Mouse (Mus musculus): Measurements from ENCODE around the gene Med12. TPM values are rescaled to one million over a fixed set of nuclear protein-coding genes. Genes with fewer than 3 reads are reported as not detected.

The Med12 gene
- polyA plus RNA-seq, 1 experiment from 2014 or later = 51.5 TPM

- Histone ChIP-seq H3K9ac (ENCODE audit: low read depth, low read length) (no peak within 1 kb of the TSS), H3K27ac (ENCODE audit: low read depth, low read length) (no peak within 1 kb of the TSS), H3K4me2 (replicated peaks; ENCODE audit: low read depth, low read length) (no peak within 1 kb of the TSS), H3K27me3 (ENCODE audit: control insufficient read depth, insufficient read depth, low read length) (no peaks in the 10 kb centered on the region; the same call in 1 of the 2 replicates), H3K36me3 (ENCODE audit: control insufficient read depth, insufficient read depth, low read length) (no peaks in the 10 kb centered on the region), H3K4me1 (ENCODE audit: control insufficient read depth, insufficient read depth, low read length) (0 out of 2 replicates have a peak, but pooled peaks cover 7% of the 10 kb centered on the region), H3K9me3 (ENCODE audit: control insufficient read depth, low read length) (no peaks in the 10 kb centered on the region), H3K4me3 (ENCODE audit: low read length) (no peak within 1 kb of the TSS)
- ATAC-seq (ENCODE audit: low FRiP score, low TSS enrichment) = no peak
- WGBS = 50% methylated on average over 5 of the region's 5 CpGs
Observed at GRCm38 (mm10) chrX:101268025-101268754, 5.6 kb upstream of the Med12 start, which contains the start of gene Il2rg. Il2rg (minus strand) TSS chrX:101268255.

DNA sequence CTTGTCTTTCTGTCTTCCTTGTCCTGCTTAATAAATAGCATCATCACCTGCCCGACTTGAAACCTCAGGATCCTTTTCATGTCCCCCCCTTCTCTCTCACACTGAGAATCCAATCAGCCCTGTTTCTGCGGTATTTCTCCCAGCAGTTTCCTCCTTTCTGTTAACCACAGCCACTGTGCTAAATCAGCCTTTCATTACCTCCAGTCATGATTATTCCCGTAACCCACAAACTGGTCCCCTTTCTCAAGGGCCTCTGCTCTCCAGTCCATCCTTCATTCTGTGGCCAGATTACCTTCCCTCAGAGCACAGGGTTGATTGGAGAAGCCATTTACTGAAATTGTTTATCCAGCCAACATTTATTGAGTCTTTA, 5.1 kb upstream of the Med12 start, which contains the start of gene Gm20489:
Gm20489 (minus strand) TSS at position 269 of the 370 bp plus-strand sequence.
- H3K36me3 ChIP-seq (ENCODE audit: control insufficient read depth, insufficient read depth, low read length) = no peaks in the 10 kb centered on the region
- H3K9ac ChIP-seq (ENCODE audit: low read depth, low read length) = no peak within 1 kb of the TSS
- 43% methylated on average over 3 of the region's 3 CpGs for WGBS
- no peak within 1 kb of the TSS for H3K4me3 ChIP-seq (ENCODE audit: low read length)
- no peak within 1 kb of the TSS for H3K4me2 ChIP-seq (replicated peaks; ENCODE audit: low read depth, low read length)
- 0 out of 2 replicates have a peak, but pooled peaks cover 7% of the 10 kb centered on the region for H3K4me1 ChIP-seq (ENCODE audit: control insufficient read depth, insufficient read depth, low read length)
- H3K27me3 ChIP-seq (ENCODE audit: control insufficient read depth, insufficient read depth, low read length) = no peaks in the 10 kb centered on the region; the same call in 1 of the 2 replicates
- H3K9me3 ChIP-seq (ENCODE audit: control insufficient read depth, low read length) = no peaks in the 10 kb centered on the region
- ATAC-seq (ENCODE audit: low FRiP score, low TSS enrichment) = no peak
- no peak within 1 kb of the TSS for H3K27ac ChIP-seq (ENCODE audit: low read depth, low read length)

- Histone ChIP-seq H3K27me3 (ENCODE audit: control insufficient read depth, insufficient read depth, low read length) (no peaks in the 10 kb centered on the region; the same call in 1 of the 2 replicates), H3K9ac (ENCODE audit: low read depth, low read length) (peak overlapping the region; percentile 62; the same call in 1 of the 2 replicates), H3K36me3 (ENCODE audit: control insufficient read depth, insufficient read depth, low read length) (peaks cover 11% of the 10 kb centered on the region; the same call in 1 of the 2 replicates), H3K4me2 (replicated peaks; ENCODE audit: low read depth, low read length) (peak overlapping the region; percentile 44; the same call in 1 of the 2 replicates), H3K4me1 (ENCODE audit: control insufficient read depth, insufficient read depth, low read length) (no peaks in the 10 kb centered on the region), H3K9me3 (ENCODE audit: control insufficient read depth, low read length) (no peaks in the 10 kb centered on the region), H3K4me3 (ENCODE audit: low read length) (peak overlapping the region; percentile 51; the same call in 1 of the 2 replicates), H3K27ac (ENCODE audit: low read depth, low read length) (peak overlapping the region; percentile 59)
- ATAC-seq (ENCODE audit: low FRiP score, low TSS enrichment) = no peak
- 34% methylated on average over 6 of the region's 6 CpGs for WGBS
Observed at GRCm38 (mm10) chrX:101273410-101273809, 420 bp upstream of the Med12 start.

DNA sequence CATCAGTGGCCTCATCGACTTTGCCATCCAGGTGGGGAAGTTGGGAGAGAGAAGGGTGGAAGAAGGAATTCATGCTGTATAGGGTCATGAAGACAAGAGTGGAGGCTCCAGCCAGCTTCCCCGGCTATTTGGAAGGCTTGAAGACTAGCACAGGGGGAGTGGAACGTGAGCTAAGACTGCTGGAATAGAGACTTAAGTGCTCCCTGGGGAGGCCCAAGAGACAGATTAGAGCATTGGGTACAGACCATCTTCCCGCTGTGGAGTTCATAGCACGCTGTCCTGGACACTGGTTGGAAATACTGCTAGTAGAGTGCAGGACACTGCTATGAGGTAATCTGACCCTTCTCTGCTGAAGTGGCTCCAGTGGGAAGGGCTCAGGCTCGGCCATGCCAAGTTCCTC, 9.0 kb downstream of the Med12 start:
- Histone ChIP-seq H3K27ac (ENCODE audit: low read depth, low read length) (no peak overlapping the region), H3K9me3 (ENCODE audit: control insufficient read depth, low read length) (no peaks in the 10 kb centered on the region), H3K9ac (ENCODE audit: low read depth, low read length) (no peak overlapping the region), H3K4me1 (ENCODE audit: control insufficient read depth, insufficient read depth, low read length) (no peaks in the 10 kb centered on the region), H3K27me3 (ENCODE audit: control insufficient read depth, insufficient read depth, low read length) (no peaks in the 10 kb centered on the region; the same call in 1 of the 2 replicates), H3K4me2 (replicated peaks; ENCODE audit: low read depth, low read length) (no peak overlapping the region), H3K4me3 (ENCODE audit: low read length) (no peak overlapping the region), H3K36me3 (ENCODE audit: control insufficient read depth, insufficient read depth, low read length) (peaks cover 43% of the 10 kb centered on the region)
- 70% methylated on average over 6 of the region's 6 CpGs for whole genome bisulfite sequencing
- ATAC-seq (ENCODE audit: low FRiP score, low TSS enrichment) = no peak

GRCm38 (mm10) chrX:101285534-101285933, 11.7 kb downstream of the Med12 start:
- Histone ChIP-seq H3K9me3 (ENCODE audit: control insufficient read depth, low read length) (no peaks in the 10 kb centered on the region), H3K9ac (ENCODE audit: low read depth, low read length) (no peak overlapping the region), H3K36me3 (ENCODE audit: control insufficient read depth, insufficient read depth, low read length) (peaks cover 50% of the 10 kb centered on the region), H3K4me2 (replicated peaks; ENCODE audit: low read depth, low read length) (no peak overlapping the region), H3K27me3 (ENCODE audit: control insufficient read depth, insufficient read depth, low read length) (no peaks in the 10 kb centered on the region; the same call in 1 of the 2 replicates), H3K27ac (ENCODE audit: low read depth, low read length) (no peak overlapping the region), H3K4me3 (ENCODE audit: low read length) (no peak overlapping the region), H3K4me1 (ENCODE audit: control insufficient read depth, insufficient read depth, low read length) (no peaks in the 10 kb centered on the region)
- WGBS = 31% methylated on average over 6 of the region's 6 CpGs
- ATAC-seq (ENCODE audit: low FRiP score, low TSS enrichment) = peak; percentile 52

GRCm38 (mm10) chrX:101285953-101286670, 12.3 kb downstream of the Med12 start:
- Histone ChIP-seq H3K4me2 (replicated peaks; ENCODE audit: low read depth, low read length) (no peak overlapping the region), H3K4me3 (ENCODE audit: low read length) (no peak overlapping the region), H3K9me3 (ENCODE audit: control insufficient read depth, low read length) (no peaks in the 10 kb centered on the region), H3K36me3 (ENCODE audit: control insufficient read depth, insufficient read depth, low read length) (peaks cover 46% of the 10 kb centered on the region), H3K9ac (ENCODE audit: low read depth, low read length) (no peak overlapping the region), H3K27ac (ENCODE audit: low read depth, low read length) (no peak overlapping the region), H3K4me1 (ENCODE audit: control insufficient read depth, insufficient read depth, low read length) (no peaks in the 10 kb centered on the region), H3K27me3 (ENCODE audit: control insufficient read depth, insufficient read depth, low read length) (no peaks in the 10 kb centered on the region; the same call in 1 of the 2 replicates)
- WGBS = 90% methylated on average over 14 of the region's 14 CpGs
- ATAC-seq (ENCODE audit: low FRiP score, low TSS enrichment) = no peak

GRCm38 (mm10) chrX:101287543-101287942, 13.7 kb downstream of the Med12 start:
- Histone ChIP-seq H3K27me3 (ENCODE audit: control insufficient read depth, insufficient read depth, low read length) (no peaks in the 10 kb centered on the region; the same call in 1 of the 2 replicates), H3K4me3 (ENCODE audit: low read length) (no peak overlapping the region), H3K4me1 (ENCODE audit: control insufficient read depth, insufficient read depth, low read length) (no peaks in the 10 kb centered on the region), H3K4me2 (replicated peaks; ENCODE audit: low read depth, low read length) (no peak overlapping the region), H3K9ac (ENCODE audit: low read depth, low read length) (no peak overlapping the region), H3K36me3 (ENCODE audit: control insufficient read depth, insufficient read depth, low read length) (peaks cover 45% of the 10 kb centered on the region), H3K9me3 (ENCODE audit: control insufficient read depth, low read length) (no peaks in the 10 kb centered on the region), H3K27ac (ENCODE audit: low read depth, low read length) (no peak overlapping the region)
- 87% methylated on average over 3 of the region's 3 CpGs for WGBS
- ATAC-seq (ENCODE audit: low FRiP score, low TSS enrichment) = no peak

DNA sequence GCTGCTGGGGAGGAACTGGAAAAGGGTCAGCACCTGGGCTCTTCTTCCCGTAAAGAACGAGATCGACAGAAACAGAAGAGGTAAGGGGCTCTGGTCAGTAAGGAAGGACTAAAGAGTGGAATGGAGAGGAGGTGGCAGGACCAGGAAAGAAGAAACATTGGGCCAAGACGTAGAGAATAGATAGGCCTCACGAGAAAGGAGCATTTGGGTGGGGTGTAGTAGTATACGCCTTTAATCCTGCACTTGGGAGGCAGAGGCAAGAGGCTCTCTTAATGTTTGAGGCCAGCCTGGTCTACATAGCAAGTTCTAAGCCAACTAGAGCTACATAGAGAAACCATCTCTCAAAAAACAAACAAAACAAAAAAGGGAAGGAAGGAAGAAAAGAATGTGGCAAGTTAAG, 14.6 kb downstream of the Med12 start:
- no peak overlapping the region for H3K4me2 ChIP-seq (replicated peaks; ENCODE audit: low read depth, low read length)
- H3K36me3 ChIP-seq (ENCODE audit: control insufficient read depth, insufficient read depth, low read length) = peaks cover 50% of the 10 kb centered on the region
- 95% methylated on average over 6 of the region's 6 CpGs for WGBS
- H3K4me1 ChIP-seq (ENCODE audit: control insufficient read depth, insufficient read depth, low read length) = no peaks in the 10 kb centered on the region
- no peaks in the 10 kb centered on the region for H3K9me3 ChIP-seq (ENCODE audit: control insufficient read depth, low read length)
- H3K27me3 ChIP-seq (ENCODE audit: control insufficient read depth, insufficient read depth, low read length) = no peaks in the 10 kb centered on the region; the same call in 1 of the 2 replicates
- H3K27ac ChIP-seq (ENCODE audit: low read depth, low read length) = no peak overlapping the region
- ATAC-seq (ENCODE audit: low FRiP score, low TSS enrichment) = no peak
- H3K4me3 ChIP-seq (ENCODE audit: low read length) = no peak overlapping the region
- H3K9ac ChIP-seq (ENCODE audit: low read depth, low read length) = no peak overlapping the region

- Histone ChIP-seq H3K4me1 (ENCODE audit: control insufficient read depth, insufficient read depth, low read length) (no peaks in the 10 kb centered on the region), H3K4me3 (ENCODE audit: low read length) (no peak overlapping the region), H3K27ac (ENCODE audit: low read depth, low read length) (no peak overlapping the region), H3K27me3 (ENCODE audit: control insufficient read depth, insufficient read depth, low read length) (no peaks in the 10 kb centered on the region; the same call in 1 of the 2 replicates), H3K36me3 (ENCODE audit: control insufficient read depth, insufficient read depth, low read length) (peaks cover 51% of the 10 kb centered on the region), H3K9me3 (ENCODE audit: control insufficient read depth, low read length) (no peaks in the 10 kb centered on the region), H3K4me2 (replicated peaks; ENCODE audit: low read depth, low read length) (no peak overlapping the region), H3K9ac (ENCODE audit: low read depth, low read length) (no peak overlapping the region)
- ATAC-seq (ENCODE audit: low FRiP score, low TSS enrichment) = no peak
- WGBS = 91% methylated on average over 7 of the region's 7 CpGs
Observed at GRCm38 (mm10) chrX:101289037-101289436, 15.2 kb downstream of the Med12 start.

Data from kidney, embryonic 14.5 days (tissue).